Mouse (Mus musculus) heart, adult 2 months (tissue): ENCODE results near the gene Hyal3.

ENCODE experiments used
- CTCF ChIP-seq: fragments of 200-600 bp; IDR thresholded peaks from 2 replicates; pipeline ENCODE4 v1.8.1; 2022; ENCODE audit warnings: antibody characterized with exemption, mild to moderate bottlenecking, moderate library complexity
- POLR2A ChIP-seq: fragments of 200-500 bp; IDR thresholded peaks from 2 replicates; pipeline ENCODE4 v1.6.1; 2011; ENCODE audit warnings: mild to moderate bottlenecking, low read depth, low read length, control low read depth; ENCODE audit not compliant: insufficient read depth

GRCm38 (mm10) chr9:107586974-107587832, 6.6 kb downstream of the Hyal3 start, which contains the start of gene Ifrd2:
- TF ChIP-seq POLR2A (peak; percentile 71), CTCF (no peak)
